Mouse (Mus musculus) gastrocnemius, adult 18-20 months (tissue): ENCODE measurements around the gene Olfr311. TPM values are rescaled to one million over a fixed set of nuclear protein-coding genes. Genes with fewer than 3 reads are reported as not detected.
"Not testable (repeated sequence)": the region's sequence is repeated elsewhere in the genome, so short reads cannot be mapped to it uniquely, and the experiment has no call there.

Experiments
- DNase-seq: peaks from one replicate; pipeline ENCODE4 v3.0.0; 2021; ENCODE audit warnings: low spot score
- long read RNA-seq, 2 experiments: library from polyadenylated mRNA; stranded (forward); transcript quantifications; one replicate each; pipeline ENCODE4 v2.0.0; 2021
- total RNA-seq, 2 experiments: library from RNA; stranded (reverse); gene quantifications; 2 replicates each; pipeline ENCODE4 v1.2.3; 2021

Olfr311 gene
- not detected for total RNA-seq
- long read RNA-seq, experiment 1, result 0 reads
- long read RNA-seq, experiment 2, result 0 reads

DNA sequence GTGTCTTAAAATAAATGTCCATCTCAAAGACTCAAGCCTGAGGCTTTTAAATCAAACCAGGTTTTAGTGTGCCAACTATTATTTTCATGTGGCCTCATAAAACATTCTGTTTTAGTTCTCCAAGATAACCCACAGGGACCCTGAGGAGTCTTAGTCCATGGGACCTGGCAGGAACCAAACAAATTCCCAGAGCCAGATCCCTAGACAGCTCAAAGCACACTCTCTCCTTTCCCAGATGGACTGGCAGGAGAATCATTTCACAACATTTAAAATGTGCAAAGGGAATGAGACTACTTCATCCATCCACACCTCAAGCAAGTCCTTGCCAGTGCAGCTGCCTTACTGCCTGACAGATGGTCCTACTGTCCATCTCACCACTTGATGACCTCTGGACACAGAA, at the start of gene Olfr311:
Gene Olfr311 (plus strand): TSS at position 301 of the 400 bp plus-strand sequence.
- not testable (repeated sequence) for DNase-seq

- DNase-seq, result no peak
Observed at GRCm38 (mm10) chr11:58789532-58789931, 49.5 kb upstream of the Olfr311 start.

DNA sequence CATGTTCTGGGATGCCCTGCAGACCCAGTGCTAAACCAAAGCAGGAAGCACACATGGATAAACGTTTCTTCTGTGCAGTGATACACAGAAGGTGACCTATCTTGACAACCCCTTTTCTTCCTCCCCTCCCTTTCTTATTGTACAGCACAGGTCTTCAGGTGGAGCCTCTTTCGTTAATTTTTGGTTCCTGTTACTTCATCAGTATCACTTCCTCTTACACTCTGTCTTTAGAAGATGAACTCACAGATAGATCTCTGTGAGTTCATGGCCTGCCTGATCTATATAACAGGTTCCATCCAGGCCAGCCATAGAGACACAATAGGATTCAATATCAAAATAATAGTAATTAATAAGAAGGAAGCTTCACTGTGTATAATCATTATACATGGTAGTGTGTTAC, 49.0 kb upstream of the Olfr311 start:
- DNase-seq, result no peak

DNA sequence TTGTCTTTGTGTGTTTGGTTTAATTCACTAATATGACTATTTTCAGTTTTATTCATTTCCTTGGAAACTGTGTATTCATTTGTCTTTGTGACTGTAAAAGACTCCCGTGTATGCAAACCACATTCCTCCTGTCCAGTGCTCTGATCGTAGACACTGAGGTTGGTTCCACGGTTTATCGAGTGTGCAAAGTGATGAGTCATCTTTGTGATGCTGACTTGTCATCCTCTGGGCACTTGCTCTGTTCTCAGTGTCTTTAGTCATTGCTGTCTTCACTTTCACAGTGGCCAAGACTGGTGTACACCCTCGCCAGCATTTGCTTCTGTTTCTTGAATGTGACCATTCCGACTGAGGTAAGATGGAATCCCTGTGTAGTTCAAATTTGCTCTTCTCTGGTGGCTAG, 48.4 kb upstream of the Olfr311 start:
- no peak for DNase-seq

- no peak for DNase-seq
Observed at GRCm38 (mm10) chr11:58795856-58796255, 43.2 kb upstream of the Olfr311 start.

GRCm38 (mm10) chr11:58796850-58797249, 42.2 kb upstream of the Olfr311 start:
- DNase-seq, result no peak

- no peak for DNase-seq
Observed at GRCm38 (mm10) chr11:58799747-58800146, 39.3 kb upstream of the Olfr311 start.

- DNase-seq, result no peak
Observed at GRCm38 (mm10) chr11:58801558-58802228, 37.4 kb upstream of the Olfr311 start, which contains the start of gene Fam183b. Fam183b (minus strand) TSS chr11:58801960.

DNA sequence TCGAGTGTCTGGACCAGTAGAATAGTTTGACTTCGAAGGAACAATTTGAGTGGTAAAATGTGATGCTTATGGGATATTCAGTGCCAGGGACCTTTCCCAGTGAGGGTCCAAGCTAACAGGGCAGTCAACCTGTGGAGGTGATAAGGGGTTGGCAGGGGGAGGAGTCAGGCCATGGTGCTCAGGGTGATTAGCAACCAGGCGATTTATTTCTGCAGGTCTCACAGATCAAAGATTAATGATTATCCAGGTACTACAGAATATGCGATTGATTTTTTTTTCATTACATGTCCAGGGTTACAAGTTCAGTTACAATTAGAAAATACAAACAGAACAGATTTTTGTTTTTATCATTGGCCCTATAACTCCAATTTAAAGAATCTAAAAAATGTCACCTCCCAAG, 35.2 kb upstream of the Olfr311 start:
- no peak for DNase-seq

DNA sequence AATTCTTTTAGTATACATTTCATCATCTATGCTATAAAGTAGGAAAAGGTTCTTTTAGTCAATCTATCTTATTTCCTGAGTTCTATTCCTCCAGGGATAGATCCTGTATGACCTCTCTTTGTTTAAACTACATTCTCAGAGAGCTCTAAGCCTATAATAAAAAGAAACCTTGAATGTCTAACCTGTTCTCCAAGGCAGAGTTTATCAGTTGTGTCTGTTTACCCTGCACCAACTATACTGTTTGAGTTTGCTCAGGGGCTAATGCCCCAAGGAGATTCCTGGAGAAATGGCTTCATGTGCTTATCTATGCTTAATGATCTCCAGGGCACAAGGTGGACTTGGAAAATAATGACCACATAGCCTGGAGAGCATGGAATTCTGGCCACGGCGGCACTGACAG, 34.7 kb upstream of the Olfr311 start:
- no peak for DNase-seq

- no peak for DNase-seq
Observed at GRCm38 (mm10) chr11:58812001-58812400, 27.1 kb upstream of the Olfr311 start.

DNA sequence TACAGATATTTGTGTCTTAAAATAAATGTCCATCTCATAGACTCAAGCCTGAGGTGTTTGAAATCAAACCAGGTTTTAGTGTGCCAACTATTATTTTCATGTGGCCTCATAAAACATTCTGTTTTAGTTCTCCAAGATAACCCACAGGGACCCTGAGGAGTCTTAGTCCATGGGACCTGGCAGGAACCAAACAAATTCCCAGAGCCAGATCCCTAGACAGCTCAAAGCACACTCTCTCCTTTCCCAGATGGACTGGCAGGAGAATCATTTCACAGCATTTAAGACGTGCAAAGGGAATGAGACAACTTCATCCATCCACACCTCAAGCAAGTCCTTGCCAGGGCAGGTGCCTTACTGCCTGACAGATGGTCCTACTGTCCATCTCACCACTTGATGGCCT, 24.4 kb upstream of the Olfr311 start, which contains the start of gene Olfr313:
Gene Olfr313 (plus strand): TSS at position 301 of the 400 bp plus-strand sequence.
- DNase-seq, result not testable (repeated sequence)

DNA sequence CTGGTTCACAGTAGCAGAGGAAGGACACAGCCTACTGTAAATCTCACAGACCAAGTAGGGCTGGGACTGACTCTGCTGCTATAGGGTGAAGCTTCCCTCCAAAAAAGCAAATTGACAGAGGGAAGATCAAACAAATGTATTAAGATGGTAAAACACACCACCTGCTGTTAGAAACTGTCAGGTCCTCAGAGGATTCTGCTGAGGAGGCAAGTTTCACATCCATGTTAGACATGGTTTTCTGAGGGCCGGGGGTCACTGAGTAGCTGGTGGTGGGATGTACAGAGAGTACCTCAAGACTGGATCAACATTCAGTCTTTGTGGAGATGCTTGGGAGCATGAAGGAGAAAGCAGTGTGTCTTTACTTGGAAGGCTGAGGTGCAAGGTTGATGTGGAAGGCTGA, 23.4 kb upstream of the Olfr311 start:
- DNase-seq, result no peak

GRCm38 (mm10) chr11:58828937-58829336, 10.1 kb upstream of the Olfr311 start, which contains the start of gene Olfr312:
Olfr312 (plus strand) TSS chr11:58829237.
- DNase-seq, result not testable (repeated sequence)

DNA sequence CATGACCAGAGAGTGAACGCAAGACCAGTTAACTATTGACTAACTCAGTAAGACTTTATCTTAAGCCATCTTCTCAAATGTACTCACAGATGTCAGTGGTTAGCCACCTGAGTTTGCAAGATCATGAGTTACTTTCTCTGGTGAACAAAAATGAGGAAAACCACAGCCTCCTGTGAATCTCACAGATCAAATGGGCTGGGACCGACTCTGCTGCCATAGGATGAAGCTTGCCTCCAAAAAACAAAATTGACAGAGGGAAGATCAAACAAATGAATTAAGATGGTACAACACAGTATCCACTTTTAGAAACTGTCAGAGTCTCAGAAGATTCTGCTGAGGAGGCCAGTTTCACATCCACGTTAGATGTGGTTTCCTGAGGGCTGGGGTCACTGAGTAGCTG, 9.3 kb upstream of the Olfr311 start:
- no peak for DNase-seq

DNA sequence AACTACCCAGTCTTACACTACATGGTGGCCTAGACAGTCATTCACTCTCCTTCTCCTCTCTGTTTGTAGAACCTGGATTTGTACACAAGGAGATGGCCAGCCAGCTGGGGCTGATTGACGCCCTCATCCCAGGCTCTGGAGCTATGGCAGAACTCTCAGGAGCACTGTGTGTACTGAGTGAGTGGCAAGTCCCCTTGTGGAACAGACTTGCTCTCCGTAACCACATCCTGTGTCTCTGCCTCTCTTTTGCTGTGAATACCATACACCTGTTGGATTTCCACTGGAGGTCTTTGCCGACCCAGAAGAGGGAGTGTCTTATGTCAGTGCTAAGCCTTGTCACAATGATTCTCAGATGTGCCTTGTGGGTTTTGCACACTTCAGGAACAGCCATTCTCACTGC, 6.5 kb upstream of the Olfr311 start:
- not testable (repeated sequence) for DNase-seq

GRCm38 (mm10) chr11:58846919-58847461, 7.9 kb downstream of the Olfr311 start, which contains the start of gene Gm12258:
Gm12258 (plus strand) TSS chr11:58847158.
- peak; percentile 98 for DNase-seq

- DNase-seq, result no peak
Observed at GRCm38 (mm10) chr11:58847636-58848035, 8.6 kb downstream of the Olfr311 start.

- no peak for DNase-seq
Observed at GRCm38 (mm10) chr11:58849731-58850130, 10.7 kb downstream of the Olfr311 start.

GRCm38 (mm10) chr11:58860744-58861143, 21.7 kb downstream of the Olfr311 start:
- no peak for DNase-seq

GRCm38 (mm10) chr11:58867039-58867953, 28.2 kb downstream of the Olfr311 start, which contains the start of gene 2810021J22Rik:
2810021J22Rik (plus strand) TSS chr11:58867216.
- DNase-seq, result peak; percentile 68

- DNase-seq, result no peak
Observed at GRCm38 (mm10) chr11:58867954-58868330, 28.9 kb downstream of the Olfr311 start.
